Mouse (Mus musculus): ENCODE results near the gene Wipi1. TPM values are rescaled to one million over a fixed set of nuclear protein-coding genes. Genes with fewer than 3 reads are reported as not detected.

Wipi1 gene
- polyA plus RNA-seq, 1 experiment from 2014 or later: 10.7 TPM

DNA sequence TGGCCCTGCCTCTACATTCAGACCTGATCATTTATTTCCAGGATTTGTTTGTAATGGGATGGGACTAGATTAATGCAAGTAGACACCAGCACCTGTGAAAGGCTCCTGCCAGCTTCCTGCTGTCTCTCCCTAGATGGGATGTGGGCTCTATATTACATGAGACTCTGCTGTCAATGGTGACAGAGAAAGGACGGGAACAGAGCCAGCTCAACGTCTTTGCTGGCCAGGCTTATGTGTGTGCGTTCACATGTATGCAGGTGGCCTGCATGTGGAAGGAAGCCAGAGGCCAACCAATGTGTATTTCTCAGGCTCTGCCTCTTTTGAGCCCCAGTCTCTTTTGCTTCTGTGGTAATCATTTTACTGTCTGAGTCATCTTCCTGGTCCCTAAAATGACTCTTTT lies 33.2 kb downstream of the Wipi1 start:
- Histone ChIP-seq H3K36me3 (ENCODE audit: inconsistent target) (no peaks in the 10 kb centered on the region), H3K4me3 (ENCODE audit: inconsistent target) (no peak overlapping the region), H3K79me2 (ENCODE audit: inconsistent target) (no peaks in the 10 kb centered on the region), H3K27ac (no peak overlapping the region)
- 41% methylated on average over 3 of the region's 3 CpGs for WGBS (ENCODE audit: missing documents)

DNA sequence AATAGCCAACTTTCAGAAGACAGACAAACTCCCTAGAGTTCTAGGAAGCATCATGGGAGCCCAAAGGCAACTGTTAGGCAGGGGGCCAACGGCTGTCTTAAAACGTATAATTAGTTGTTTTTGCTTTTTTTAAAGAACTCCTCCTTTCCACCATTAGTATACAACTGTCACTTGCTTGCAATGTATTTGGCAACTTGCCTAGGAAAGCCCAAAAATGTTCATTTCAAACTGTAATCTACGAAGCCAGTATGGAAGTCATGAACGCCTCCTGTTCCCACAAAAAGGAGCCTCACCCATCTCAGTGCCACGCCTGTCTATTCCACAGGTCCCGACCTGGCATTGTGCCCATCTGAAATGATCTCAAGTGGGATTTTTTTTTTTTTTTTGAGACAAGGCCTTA lies 35.9 kb downstream of the Wipi1 start:
- Histone ChIP-seq H3K4me3 (ENCODE audit: inconsistent target) (no peak overlapping the region), H3K27ac (no peak overlapping the region), H3K79me2 (ENCODE audit: inconsistent target) (no peaks in the 10 kb centered on the region), H3K36me3 (ENCODE audit: inconsistent target) (no peaks in the 10 kb centered on the region)
- WGBS (ENCODE audit: missing documents): 87% methylated on average over 6 of the region's 6 CpGs

DNA sequence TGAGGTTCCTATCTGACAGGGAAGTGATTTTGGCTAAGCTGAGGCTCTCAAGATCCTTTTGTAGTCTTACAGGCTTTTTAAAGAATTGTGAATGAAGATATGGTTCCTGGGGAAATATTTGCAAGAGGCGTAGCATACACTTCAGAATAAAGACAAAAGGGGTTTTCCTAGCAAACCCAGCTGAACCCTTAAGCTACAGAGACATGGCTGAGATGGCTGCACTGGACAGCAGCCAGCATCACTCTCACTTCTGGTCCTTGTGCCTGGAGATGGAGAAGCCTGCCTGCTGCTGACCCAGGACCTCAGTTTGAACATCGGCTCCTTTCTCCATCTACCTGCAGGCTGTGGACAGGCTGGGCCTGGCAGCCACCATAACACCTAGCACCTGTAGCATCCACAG lies 37.2 kb downstream of the Wipi1 start:
- Histone ChIP-seq H3K27ac (no peak overlapping the region), H3K36me3 (ENCODE audit: inconsistent target) (no peaks in the 10 kb centered on the region), H3K79me2 (ENCODE audit: inconsistent target) (no peaks in the 10 kb centered on the region), H3K4me3 (ENCODE audit: inconsistent target) (no peak overlapping the region)
- WGBS (ENCODE audit: missing documents): 91% methylated on average over 2 of the region's 2 CpGs

DNA sequence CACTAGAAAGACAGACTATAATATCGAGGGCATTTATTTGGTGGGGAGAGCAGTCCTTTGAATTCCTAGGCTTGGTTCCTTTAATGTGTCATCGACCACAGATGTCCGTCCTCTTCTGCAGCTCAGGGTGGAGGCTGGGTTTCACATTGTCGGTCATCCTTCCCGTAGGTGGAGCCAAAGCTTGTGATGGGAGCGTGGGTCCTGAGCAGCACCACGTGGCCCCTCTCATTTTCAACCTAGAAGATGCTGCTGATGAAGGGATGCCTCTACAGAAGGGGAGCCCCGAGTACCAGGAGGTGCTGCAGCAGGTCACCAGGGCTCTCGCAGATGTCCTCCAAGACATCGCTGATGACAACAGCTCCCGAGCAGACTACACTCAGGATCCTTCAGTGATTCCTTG lies 39.7 kb downstream of the Wipi1 start:
- no peak overlapping the region for H3K4me3 ChIP-seq (ENCODE audit: inconsistent target)
- H3K79me2 ChIP-seq (ENCODE audit: inconsistent target): no peaks in the 10 kb centered on the region
- WGBS (ENCODE audit: missing documents): 93% methylated on average over 11 of the region's 11 CpGs
- H3K36me3 ChIP-seq (ENCODE audit: inconsistent target): no peaks in the 10 kb centered on the region
- H3K27ac ChIP-seq: no peak overlapping the region

DNA sequence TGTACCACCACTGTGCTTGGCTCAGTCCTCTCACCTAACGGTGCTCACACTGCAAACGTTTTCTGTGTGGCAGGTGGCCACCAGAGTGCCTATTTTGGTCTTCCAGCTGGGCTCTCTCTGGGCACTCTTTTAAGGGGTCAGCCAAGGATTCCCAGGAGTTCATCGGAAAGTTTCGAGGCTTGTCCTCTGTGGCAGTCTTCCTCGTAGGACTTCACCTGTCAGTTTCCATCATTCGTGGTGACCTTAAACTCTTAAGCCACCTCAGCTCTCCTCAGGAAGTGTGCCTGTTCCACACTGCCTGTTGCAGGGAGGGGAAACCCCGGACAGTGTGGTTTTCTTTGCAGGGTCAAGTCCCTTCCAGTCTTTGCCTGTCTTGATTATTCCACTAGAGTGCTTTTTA lies 42.0 kb downstream of the Wipi1 start:
- Histone ChIP-seq H3K79me2 (ENCODE audit: inconsistent target) (no peaks in the 10 kb centered on the region), H3K4me3 (ENCODE audit: inconsistent target) (no peak overlapping the region), H3K36me3 (ENCODE audit: inconsistent target) (no peaks in the 10 kb centered on the region), H3K27ac (no peak overlapping the region)
- 45% methylated on average over 7 of the region's 7 CpGs for WGBS (ENCODE audit: missing documents)

DNA sequence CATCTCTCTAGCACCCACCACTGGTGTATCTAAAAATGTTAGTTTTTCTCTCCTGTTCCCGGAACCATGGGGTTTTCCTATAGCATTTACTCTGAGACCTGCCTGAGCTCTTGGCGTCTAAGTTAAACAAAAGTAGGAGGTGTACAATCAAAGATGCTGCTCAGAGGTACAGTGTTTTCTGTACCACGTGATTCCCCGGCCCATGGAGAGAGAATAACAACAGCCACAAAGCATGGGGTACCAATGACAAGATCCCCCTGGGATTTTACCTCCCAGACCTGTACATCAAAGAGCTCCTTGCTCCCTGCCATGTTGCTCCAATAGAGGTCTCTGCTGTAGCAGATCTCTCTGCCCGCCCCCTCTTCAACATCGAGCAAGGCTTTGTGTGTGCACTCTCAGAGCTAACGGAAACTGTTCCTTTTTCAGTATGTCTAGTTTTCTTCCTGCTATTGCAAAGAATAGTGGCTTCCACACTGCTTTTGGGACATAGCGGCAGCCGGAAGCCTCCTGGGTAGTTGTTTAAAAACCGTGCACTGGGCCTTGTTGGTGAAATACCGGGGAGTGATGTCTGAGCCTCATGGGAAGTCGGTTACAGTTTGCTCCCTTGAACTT lies 42.7 kb downstream of the Wipi1 start:
- WGBS (ENCODE audit: missing documents): 77% methylated on average over 12 of the region's 12 CpGs

DNA sequence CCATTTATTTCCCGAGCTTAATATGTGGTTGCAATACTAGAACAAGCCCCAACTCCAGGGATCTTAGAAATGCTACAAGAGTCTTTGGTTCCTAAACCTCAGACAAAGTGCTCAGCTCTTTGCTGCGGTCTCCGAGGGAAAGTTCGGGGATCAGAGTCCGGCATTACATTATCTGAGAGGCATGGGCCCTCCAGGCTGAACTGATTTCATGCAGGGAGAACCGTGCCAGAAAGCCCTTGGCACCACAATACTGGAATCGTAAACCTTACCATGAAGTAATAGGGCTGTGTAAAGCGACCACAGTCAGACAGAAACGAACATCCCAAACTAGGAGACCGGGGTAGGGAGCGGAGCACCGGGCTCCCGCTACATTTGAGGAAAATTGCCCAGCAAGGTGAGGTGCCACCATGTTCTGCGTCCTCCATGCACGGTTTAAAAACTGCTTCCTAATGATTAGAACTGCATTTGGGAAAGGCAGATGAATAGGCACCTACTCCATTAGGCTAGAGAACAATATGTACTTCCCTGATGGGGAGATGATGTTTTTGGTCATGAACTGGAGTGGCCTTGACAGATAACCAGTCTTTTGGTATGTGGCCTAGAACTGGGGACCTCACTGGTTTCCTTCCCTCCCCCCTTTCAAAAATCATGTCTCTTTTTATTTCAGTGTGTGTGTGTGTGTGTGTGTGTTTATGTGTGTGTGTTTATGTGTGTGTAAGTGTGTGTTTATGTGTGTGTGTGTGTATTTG lies 47.1 kb downstream of the Wipi1 start:
- Histone ChIP-seq H3K4me3 (ENCODE audit: inconsistent target) (no peak overlapping the region), H3K36me3 (ENCODE audit: inconsistent target) (no peaks in the 10 kb centered on the region), H3K27ac (no peak overlapping the region), H3K79me2 (ENCODE audit: inconsistent target) (no peaks in the 10 kb centered on the region)
- WGBS (ENCODE audit: missing documents): 92% methylated on average over 15 of the region's 15 CpGs

More for the DNA sequence above, 42.7 kb downstream of the Wipi1 start:
- no peaks in the 10 kb centered on the region for H3K79me2 ChIP-seq (ENCODE audit: inconsistent target)
- no peaks in the 10 kb centered on the region for H3K36me3 ChIP-seq (ENCODE audit: inconsistent target)
- no peak overlapping the region for H3K27ac ChIP-seq
- H3K4me3 ChIP-seq (ENCODE audit: inconsistent target): no peak overlapping the region

DNA sequence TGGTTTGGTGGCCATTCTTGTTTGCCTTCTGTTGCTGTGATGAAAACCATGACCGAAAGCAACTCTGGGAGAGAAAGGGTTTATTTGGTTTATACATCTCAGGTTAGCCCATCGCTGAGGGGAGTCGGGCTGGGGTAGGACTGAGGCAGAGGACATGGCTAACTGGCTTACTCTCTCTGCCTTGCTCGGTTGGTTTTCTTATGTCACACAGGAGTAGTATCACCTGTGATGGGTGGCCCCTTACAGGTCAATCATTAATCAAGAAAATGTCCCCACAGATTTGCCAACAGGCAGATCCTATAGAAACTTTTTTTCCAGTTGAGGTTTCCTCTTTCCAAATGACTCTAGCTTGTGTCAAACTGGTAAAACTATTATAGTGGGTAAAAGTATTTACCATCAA lies 48.1 kb downstream of the Wipi1 start:
- Histone ChIP-seq H3K79me2 (ENCODE audit: inconsistent target) (no peaks in the 10 kb centered on the region), H3K36me3 (ENCODE audit: inconsistent target) (no peaks in the 10 kb centered on the region), H3K27ac (no peak overlapping the region), H3K4me3 (ENCODE audit: inconsistent target) (no peak overlapping the region)
- WGBS (ENCODE audit: missing documents): 98% methylated on average over 4 of the region's 4 CpGs

DNA sequence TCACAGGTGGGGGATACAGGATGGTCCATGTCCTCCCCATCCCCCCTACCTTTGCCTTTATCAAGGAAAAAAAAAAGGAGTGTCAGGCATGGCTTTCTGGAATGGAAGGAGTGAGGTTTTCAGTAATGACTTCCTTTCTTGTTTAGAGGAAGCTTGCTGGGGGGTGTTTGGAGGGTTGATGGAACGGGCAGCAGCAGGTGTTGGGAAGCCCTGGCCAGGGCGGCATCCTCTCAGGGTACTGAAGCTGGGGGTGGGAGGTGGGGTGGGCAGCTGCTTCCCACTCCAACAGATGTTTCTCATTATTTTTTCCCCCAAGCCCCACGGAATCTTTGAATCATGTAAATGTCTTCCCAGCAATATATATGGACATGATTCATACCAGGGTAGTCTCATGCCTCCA lies 50.3 kb downstream of the Wipi1 start:
- Histone ChIP-seq H3K27ac (no peak overlapping the region), H3K4me3 (ENCODE audit: inconsistent target) (no peak overlapping the region), H3K79me2 (ENCODE audit: inconsistent target) (no peaks in the 10 kb centered on the region), H3K36me3 (ENCODE audit: inconsistent target) (no peaks in the 10 kb centered on the region)
- WGBS (ENCODE audit: missing documents): 79% methylated on average over 3 of the region's 3 CpGs

DNA sequence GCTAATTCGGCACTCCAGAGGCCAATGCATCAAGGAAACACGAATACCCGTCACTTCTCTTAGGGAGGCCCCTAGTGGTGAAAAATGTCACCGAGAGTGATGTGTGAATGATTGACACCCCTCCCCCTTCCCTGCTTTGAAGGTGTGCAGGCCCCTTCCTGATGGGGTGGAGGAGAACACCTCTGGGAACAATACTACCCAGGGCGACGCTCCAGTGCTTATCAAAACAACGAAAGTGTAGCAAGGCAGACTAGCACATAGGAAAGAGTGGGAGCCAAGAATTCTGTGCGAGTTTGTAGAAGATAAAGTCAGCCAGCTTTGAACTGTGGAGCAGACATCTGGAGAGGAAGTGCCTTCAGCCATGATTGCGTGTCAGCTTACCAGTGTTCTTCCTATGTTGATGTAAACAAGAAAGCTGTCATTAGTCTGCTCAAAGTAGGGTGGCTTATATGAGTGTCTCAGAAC lies 50.9 kb downstream of the Wipi1 start:
- Histone ChIP-seq H3K36me3 (ENCODE audit: inconsistent target) (no peaks in the 10 kb centered on the region), H3K4me3 (ENCODE audit: inconsistent target) (no peak overlapping the region), H3K79me2 (ENCODE audit: inconsistent target) (no peaks in the 10 kb centered on the region), H3K27ac (no peak overlapping the region)
- 12% methylated on average over 9 of the region's 9 CpGs for WGBS (ENCODE audit: missing documents)

DNA sequence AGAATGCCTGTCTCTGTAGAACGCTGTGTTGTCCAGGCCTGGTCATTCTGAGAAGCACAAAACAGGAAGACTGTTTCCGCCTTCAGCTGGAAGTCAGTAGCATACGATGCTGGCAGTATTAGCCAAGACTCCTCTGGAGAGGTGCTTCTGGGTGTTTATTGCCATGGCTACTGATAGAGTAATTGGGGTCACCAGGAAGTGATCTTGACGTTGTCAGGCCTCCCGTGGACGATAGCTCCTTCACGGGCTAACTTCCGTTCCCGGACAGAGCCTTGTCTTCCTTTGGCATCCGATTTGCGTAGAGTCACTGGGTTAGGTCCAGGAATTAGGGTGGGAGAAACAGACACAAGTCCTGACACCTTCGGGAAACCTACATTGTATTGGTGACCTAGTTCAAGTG lies 52.5 kb downstream of the Wipi1 start:
- no peaks in the 10 kb centered on the region for H3K79me2 ChIP-seq (ENCODE audit: inconsistent target)
- no peaks in the 10 kb centered on the region for H3K36me3 ChIP-seq (ENCODE audit: inconsistent target)
- WGBS (ENCODE audit: missing documents): 94% methylated on average over 12 of the region's 12 CpGs
- H3K27ac ChIP-seq: no peak overlapping the region
- H3K4me3 ChIP-seq (ENCODE audit: inconsistent target): no peak overlapping the region

DNA sequence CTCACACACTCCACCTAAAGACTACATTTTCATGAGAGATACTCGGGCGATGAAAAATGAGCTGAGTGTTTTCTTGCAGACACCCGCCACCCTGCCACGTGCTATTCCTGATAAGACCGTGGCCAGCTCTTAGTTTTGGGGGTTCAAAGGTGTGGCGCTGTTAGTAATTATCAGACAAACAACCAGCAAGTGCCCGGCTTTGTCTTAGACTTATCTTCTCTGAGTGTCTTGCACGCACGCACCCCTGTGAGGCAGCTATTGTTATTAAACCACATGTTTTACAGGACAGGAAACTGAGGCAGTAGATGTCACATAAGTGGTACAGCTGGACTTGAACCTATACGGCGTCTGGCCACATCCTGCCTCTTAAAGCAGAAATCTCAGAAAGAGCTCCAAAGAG lies 54.3 kb downstream of the Wipi1 start:
- H3K79me2 ChIP-seq (ENCODE audit: inconsistent target): no peaks in the 10 kb centered on the region
- no peak overlapping the region for H3K4me3 ChIP-seq (ENCODE audit: inconsistent target)
- WGBS (ENCODE audit: missing documents): 80% methylated on average over 11 of the region's 11 CpGs
- no peak overlapping the region for H3K27ac ChIP-seq
- H3K36me3 ChIP-seq (ENCODE audit: inconsistent target): no peaks in the 10 kb centered on the region

DNA sequence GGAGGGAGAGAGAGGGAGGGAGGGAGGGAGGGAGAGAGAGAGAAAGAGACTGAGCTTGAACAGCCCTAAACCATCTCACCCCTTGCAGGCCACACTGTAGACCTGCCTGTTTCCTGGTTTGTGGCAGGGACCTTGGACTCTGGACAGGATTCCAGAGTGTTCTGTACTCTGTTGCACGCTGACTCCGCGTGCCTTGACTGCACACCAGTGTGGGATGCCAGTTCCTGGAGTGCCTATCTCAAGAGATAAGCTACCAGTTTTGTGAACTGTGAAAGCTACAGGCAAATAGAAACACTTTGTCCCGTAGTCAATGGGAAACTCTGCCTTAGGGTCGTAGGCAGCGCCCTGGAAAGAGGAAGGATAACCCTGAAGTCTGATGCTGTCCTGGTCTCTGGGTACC lies 55.6 kb downstream of the Wipi1 start:
- no peak overlapping the region for H3K4me3 ChIP-seq (ENCODE audit: inconsistent target)
- H3K27ac ChIP-seq: no peak overlapping the region
- no peaks in the 10 kb centered on the region for H3K79me2 ChIP-seq (ENCODE audit: inconsistent target)
- WGBS (ENCODE audit: missing documents): 85% methylated on average over 6 of the region's 6 CpGs
- H3K36me3 ChIP-seq (ENCODE audit: inconsistent target): no peaks in the 10 kb centered on the region

DNA sequence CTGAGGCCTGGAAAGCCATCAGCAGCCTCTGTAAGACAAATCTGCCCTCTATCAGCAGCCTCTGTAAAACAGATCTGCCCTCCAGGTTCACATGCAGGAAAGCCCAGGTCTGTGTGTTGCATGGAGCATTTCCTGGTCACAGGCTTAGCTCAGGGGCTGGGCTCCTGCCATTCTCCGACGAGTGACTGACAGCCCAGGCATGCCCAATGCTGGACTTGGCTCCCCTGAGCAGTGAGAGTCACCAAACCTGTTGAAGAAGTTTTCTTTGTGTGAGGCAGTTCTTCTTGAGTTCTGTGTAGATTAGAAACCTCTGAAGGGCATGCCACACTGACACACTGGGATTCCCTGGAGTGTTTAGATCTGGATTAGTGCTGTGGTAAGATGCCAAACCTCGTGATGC lies 57.3 kb downstream of the Wipi1 start:
- no peak overlapping the region for H3K27ac ChIP-seq

DNA sequence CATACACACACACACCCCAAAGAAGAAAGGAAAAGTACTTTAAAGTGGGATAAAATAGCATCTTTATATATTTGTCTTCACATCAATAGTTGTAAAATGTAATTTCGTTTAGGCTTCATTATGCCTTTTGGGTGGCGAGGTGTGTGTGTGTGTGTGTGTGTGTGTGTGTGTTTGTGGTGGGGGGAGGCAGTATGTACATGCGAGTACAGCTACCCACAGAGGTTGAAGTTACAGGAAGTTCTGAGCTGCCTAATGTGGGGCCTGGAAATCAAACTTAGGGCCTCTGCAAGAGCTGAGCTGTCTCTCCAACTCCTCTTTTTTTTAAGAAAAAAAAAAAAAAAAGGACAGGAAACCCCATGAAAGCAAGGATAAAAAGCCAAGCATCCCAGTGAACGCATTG lies 57.8 kb downstream of the Wipi1 start:
- WGBS (ENCODE audit: missing documents): 64% methylated on average over 3 of the region's 4 CpGs
- no peak overlapping the region for H3K27ac ChIP-seq
- no peak overlapping the region for H3K4me3 ChIP-seq (ENCODE audit: inconsistent target)
- H3K79me2 ChIP-seq (ENCODE audit: inconsistent target): no peaks in the 10 kb centered on the region
- H3K36me3 ChIP-seq (ENCODE audit: inconsistent target): no peaks in the 10 kb centered on the region

More for the DNA sequence above, 57.3 kb downstream of the Wipi1 start:
- WGBS (ENCODE audit: missing documents): 67% methylated on average over 3 of the region's 3 CpGs
- no peaks in the 10 kb centered on the region for H3K79me2 ChIP-seq (ENCODE audit: inconsistent target)
- no peaks in the 10 kb centered on the region for H3K36me3 ChIP-seq (ENCODE audit: inconsistent target)
- H3K4me3 ChIP-seq (ENCODE audit: inconsistent target): no peak overlapping the region
